Mouse (Mus musculus) cerebellum, adult 11 months (tissue): Measurements from ENCODE around the gene Hoxb7.
A peak's percentile ranks its signal among the peaks of the same experiment; 100 is the strongest.

Experiments used
- DNase-seq: peaks from one replicate; pipeline ENCODE4 v3.0.0; 2022

Gene Hoxb7

DNA sequence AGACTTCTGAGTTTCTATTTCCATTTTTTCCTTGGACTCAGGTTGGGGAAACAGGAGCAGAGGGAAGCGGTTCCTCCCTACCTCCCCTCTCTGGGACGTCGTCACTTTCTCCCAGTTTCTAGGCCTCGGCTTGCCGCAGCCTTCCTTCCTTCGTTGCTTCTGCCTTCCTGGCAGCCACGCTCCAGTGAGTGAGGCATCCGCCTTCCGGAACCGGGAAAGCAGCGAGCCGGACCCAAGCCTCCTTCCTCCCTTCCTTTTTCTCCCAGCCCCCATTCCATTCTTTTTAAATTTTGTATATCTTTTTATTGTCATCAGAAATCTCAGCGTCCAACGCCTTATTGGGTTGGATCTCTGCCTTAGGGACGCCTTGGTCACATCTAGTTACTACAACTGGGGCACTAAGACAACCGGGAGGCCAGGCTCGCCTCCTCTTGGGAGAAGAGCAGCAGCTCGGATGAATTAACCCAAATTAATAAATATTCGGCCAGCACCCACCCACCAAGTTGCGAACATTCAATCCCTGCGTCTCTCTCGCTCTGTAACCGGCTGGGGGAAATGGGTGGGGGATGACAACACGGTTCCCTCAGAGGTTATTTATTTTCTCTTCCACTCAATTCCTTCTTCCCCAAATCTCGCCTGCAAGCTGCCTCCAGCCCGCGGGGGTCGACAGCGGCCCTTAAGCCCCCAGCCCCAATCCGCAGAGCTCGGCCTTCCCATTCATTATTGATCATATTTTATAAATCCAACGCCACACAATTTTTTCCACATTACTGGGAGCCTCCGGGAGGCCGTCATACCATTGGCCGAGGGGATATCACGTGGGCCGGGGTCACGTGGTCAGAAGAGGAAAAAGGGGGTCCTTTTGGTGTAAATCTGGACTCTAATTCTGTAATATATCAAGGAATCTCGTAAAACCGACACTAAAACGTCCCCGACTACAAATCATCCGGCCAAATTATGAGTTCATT is at the start of gene Hoxb7:
TSS of gene Hoxb7 (plus strand) at position 853 of the 968 bp plus-strand sequence.
- no peak for DNase-seq

DNA sequence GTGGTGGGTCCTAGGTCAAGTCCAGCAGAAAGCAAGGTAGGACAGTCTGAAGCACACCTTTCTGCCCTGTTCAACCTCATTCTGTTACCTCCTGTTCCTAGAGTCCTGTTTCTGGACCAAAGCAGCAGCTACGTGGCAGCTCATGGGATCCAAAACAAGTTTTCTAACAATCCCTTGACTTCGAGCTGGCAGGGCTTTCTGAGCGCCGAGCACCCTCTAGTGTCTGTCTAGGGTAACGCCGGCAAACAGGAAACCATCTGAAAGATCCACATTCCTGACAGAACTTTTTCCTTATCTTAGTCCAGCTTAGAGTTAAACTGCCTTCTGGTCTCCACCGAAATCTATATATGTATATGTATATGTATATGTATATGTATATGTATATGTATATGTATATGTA is 46.2 kb upstream of the Hoxb7 start:
- DNase-seq: peak; percentile 8

DNA sequence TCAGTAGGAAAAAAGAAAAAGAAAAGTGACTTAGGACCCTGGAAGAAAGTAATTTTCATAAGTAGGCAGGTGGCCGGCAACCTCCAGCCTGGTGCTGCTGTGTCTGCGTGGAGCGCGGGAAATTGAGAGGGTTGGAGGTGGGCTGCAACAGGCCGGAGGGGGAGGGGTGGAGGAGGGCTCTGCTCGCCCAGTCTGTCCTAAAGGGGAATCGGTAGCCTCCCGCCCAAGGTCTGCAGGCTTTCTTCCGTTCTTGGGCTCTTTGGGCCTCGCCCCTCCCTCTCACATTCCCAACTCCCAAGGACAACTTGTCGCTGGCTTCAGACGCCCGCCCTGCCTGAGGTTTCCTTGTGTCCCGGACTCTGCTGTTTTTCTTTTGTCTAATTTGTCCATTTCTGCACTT is 35.5 kb upstream of the Hoxb7 start:
- DNase-seq: no peak

DNA sequence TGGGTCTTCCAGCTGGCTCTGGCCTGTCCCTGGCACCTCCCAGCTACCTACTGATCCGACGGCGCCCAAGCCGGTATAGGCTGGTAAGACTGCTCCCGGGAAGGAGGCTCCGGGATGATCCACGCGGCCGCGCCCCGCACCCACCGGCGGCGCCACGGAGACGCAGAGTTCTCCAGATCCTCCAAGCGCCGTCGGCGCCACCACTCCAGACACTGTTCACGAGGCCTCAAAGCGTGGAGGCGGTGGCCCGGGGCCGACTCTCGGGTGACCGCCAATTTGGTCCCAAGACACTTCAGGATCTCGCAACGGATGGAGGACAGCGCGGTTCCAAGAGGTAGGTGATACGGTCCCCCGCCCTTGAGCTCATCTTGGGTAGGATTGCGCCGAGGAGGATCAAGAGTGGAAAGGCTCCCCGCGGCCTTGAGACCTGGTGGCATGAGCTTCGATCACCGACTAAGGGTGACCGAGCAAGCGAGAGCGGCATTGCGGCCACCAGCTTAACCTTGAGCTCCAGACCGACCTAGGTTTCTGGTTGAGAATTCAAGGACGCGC is 34.9 kb upstream of the Hoxb7 start:
- DNase-seq: no peak

DNA sequence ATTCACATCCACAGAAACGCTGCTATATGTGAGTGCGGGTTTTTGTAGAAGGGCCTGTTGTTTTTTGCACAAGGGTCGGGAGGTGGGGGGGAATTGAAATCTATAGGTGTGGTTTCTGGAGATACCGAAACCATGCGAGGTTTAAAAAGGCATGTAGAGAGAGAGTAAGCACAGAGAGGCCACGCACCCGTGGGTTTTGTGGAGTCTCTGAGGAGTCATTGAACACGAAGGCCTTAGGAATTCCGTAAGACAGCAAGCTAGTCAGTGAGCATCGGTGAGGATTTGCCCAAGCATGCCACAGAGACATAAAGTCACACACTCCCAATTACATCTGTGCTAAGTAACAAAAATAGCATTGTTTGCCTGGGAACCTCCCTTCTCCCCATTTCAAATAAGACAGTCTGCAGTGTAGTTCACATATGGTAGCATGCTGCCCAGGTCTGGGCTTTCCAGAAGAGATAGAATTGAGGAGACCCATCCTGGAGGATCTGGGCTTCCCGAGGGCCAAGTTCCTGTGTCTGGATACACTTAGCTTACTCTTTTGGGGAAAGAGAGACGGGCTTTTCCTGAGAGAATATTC is 33.8 kb upstream of the Hoxb7 start:
- DNase-seq: no peak

DNA sequence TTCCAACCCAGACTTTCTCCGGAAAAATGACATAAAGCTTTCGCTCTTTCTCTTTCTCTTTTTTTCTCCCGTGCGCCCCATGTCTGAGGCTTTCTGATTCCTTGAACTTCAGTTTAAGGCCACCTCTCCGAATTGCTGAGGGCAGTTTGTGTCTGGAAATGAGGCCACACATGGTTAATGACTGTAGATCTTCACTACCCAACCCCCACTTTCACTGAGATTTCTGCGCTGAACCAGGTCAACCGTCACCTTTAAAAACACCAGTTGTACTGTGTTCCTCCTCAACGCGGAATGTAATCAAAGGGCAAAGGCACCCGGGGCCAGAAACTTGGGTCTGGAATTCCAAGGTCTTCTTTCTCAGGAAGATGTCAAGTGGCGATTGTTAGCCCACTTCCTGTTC is 32.2 kb upstream of the Hoxb7 start:
- no peak for DNase-seq

DNA sequence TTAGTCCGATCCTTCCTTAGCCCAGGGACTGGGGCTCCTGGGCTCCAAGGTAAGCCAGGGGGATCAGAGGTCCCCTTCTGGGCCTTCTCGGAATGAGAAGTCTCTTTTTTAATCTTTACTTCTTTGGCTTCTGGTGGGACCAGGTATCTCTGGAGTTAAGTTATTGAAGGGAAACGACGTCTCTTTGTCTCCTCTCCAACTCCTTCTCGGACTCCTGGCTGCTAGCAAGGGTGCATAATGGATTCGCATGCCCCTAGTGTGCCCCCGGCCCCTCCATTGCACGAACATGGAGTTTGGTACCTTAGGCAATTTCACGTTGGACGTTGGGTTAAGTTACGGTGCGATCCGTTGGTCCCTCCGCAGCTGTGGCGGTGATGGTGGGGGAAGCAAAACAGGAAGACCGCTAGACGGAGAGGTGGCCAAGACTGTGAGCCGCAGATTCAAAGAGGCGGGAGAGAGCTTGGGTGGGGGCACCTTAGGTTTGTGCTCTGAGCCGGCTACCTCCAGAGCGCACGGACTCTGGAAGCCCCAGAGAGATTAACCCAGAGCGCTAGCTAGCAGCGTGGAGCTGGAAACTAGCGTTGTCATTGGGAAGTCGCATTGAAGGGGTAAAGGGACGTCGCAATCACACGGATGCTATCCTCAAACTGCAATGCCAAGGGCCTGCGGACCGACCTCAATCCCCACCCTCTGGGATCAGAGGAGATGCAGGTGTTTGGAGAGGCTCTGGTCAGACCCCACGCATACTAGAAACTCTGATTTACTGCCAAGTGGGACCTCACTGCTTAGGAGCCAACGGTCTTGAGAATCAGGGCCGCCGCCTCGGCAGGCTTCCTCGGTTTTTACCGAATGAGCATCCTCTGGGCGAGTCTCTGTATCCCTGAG is 31.1 kb upstream of the Hoxb7 start:
- no peak for DNase-seq

DNA sequence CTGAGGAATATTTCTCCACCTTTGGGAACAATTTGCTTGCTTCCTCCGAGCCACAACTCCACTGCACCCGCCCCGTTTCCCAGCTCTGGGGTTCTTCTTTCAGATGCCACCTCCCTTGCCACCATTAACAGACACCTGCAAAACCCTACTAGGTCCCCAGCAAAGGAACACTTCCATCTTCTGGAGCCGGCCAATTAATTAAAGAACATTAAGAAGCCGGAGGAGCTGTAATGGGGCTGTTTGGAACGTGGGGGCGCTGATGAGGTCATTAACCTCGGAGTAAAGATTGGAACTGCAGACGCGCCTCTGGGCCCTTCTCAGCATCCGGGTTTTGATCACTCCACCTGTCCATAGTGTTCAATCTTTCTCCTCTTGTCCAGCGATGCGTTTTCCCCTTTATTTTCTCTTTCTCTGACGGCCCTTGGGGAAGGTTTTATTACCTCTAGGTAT is 30.4 kb upstream of the Hoxb7 start:
- no peak for DNase-seq

DNA sequence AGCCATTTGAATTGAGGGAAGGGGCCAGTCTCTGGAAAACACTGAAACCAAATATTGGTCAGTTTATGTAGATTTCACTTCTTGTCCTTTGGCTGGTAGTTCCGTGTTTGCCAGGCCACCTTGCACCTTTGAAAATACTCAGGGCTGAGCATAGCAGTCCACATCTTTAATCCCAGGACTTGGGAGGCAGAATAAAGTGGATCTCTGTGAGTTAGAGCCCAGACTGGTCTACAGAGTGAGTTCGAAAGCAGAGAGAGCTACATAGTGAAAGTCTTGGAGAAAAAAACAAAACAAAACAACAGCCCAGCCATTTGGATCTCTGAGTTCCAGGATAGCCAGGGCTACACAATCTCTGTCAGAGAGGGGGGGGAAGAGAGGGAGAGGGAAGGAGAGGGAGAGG is 29.3 kb upstream of the Hoxb7 start:
- no peak for DNase-seq

DNA sequence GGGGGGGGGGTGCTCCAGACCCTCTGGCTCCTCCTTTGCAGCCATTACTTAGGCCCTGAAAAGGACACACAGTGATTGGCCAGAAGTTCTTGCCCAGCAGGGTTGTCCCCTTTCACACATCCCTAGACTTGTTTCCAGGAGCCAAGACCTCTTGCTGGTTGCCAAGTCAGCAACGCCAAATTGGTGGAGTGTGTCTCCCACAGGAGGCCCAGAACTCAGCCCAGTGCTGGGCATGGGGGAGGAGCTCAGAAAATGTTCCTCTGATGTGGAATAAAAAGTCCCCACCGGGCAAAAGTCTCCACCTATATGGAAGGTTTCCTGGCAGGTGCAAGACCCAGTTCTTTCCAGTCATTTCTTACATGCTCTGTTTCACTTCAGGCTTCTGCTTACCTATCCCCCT is 27.4 kb upstream of the Hoxb7 start:
- DNase-seq: no peak

DNA sequence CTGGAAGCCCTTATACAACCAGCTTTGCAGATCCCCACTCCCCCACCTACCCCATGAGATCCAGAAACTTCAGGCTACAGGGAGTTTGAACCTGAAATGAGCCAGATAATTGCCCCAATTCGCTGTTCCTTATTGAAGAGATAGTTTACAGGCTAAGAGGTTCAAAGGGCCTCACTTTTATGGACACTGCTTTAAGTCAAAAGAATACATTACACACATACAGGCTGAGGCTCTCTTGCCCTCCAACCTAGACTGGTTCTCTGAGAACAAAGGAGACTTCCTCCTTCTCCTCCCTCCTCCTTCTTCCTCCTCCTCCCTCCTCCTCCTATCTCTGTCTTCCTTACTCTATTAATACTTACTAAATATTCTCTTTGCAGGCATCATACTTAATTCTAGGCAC is 26.9 kb upstream of the Hoxb7 start:
- no peak for DNase-seq

DNA sequence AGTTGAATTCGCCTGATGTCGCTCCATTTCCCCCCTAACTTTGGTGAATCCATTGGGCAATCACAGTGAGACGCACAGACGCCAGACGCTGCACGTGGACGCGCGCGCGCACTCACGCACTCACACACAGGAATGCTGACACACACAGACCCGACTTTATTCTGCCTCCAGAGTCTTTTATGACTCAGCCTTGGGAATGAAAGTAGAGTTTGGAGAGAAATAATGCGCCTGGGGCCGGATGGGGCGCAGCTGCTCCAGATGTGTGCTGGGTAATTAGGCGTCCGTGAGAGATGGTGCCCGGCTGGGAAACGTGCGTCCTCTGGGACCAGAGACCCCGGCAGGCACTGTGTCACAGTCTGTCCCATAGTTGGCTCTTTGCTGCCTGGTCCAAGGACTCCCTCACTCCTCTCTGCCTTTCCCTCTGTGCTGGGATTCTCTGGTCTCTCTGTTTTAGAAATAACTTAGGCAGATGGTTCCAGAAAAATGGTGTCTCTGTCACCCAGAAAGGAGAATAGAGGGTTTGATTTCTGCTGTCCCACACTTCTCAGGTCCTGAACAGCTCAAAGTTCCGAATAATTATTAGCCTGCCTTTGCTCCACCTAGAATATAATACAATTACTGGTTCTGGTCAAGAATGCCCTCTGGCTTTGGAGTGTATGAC is 26.0 kb upstream of the Hoxb7 start:
- no peak for DNase-seq

DNA sequence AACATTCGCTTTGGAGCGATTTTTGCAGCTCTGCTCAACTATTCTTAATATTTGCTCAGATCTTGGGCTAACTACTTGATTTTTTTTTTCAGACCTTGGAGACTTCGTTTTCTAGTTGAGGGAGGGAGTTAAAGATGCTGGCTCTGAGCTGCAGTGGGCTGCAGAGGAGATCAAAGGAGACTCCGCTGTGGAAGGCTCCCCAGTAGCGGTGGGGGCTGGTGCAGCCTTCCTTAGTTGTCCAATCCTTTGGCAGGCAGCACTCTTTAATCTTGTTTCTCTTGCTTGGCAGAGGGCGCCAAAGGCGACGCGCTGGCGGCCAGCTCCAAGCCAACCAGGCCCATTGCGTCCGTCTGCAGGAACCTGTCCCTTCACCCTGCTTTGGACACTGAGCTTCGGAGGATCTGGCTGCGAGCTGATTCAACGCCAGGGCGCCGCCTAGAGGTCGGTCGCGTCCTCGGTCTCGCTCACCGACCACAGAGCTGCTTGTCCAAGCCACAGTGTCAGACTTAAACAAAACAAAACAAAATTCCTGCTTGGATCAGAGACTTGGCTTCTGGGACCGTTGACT is 25.0 kb upstream of the Hoxb7 start:
- no peak for DNase-seq

DNA sequence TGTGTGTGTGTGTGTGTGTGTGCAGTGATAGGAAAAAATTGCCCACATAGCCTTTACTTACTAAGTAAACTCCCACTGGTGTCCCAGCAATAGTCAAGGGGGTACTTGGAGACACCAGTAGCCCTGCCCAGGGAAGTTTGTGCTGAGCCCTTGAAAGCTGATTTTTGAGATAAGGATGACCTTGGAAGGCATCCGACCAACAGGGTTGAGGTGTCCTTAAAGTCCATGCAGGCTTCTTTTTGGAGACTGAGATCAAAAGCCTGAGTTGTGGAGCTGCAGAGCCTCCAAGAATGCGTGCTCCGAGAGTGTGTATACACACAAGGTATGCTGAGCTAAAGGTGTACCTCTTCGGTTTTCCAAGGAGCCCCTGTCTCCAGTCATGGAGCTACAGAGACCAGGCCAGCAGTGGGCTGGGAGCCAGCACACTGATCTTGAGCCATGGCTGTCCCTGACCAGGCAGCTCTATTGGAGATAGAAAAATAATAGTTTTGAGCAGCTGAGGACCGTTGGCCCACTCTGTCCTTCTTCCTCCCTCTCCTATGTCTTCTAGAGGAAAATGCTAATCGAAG is 24.1 kb upstream of the Hoxb7 start:
- DNase-seq: no peak

DNA sequence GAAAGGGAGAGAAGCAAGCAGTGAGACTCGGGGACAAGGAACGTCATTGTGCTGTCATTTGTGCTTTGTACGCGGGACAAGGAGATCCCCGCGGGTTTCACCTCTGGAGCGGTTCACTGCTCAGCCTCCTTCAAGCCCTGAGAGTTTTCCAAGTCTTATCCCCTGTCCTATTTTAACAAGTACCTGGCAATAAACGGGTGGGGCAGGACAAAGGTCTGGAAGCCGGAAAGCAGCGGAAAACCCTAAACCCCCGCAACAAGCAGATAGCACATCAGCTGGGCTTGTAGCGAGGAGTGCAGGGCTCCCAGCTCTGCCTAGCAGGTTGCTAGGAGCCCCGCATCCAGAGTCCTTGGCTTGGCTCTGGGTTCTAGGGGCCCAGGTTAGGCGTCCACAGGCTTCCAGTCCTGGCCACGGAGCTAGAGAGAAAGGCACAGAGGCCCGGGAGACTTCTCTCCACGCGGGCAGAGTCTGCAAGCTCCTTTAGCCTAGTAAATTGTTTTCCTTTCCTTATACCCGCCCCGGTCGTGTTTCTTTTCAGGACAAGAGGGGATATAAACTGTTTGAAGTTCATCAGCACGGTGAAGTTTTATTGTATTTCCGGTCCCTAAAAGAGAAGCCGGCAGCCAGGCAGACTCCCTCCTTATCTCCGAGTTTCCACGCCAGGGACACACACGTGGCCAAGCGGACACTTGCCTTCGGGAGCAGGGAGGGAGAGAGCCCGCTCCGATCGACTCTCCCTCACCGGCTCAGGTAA is 22.6 kb upstream of the Hoxb7 start:
- no peak for DNase-seq

DNA sequence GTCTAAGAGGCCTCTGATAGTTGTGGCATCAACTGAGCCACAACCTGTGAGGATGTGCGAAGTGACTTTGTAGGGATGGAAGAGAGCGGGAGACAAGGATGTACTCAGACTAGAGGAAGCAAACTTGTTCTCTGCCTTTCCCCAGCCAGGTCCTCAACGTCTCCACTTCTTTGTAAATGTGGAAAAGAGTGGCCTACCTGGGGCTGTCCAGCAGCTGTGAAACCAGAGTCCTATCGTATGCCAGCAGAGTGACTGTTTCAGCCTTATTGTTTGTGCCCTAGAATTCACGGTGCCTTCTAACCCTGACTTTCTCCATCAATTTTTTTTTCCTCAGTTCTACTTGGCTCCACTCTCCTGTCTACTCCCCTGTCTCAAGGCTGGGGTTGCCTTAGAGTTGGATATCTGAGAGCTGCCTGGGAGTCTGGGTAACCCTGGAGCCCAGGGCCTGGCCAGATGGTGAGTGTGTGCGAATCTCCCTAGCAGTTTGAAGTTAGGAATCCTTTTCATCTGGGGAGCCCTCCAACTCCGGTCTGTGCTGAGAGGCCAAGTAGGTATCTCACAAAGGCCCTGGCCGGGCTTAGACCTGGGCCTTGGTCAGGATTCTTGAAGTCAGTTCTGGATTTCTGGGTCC is 21.9 kb upstream of the Hoxb7 start:
- no peak for DNase-seq

DNA sequence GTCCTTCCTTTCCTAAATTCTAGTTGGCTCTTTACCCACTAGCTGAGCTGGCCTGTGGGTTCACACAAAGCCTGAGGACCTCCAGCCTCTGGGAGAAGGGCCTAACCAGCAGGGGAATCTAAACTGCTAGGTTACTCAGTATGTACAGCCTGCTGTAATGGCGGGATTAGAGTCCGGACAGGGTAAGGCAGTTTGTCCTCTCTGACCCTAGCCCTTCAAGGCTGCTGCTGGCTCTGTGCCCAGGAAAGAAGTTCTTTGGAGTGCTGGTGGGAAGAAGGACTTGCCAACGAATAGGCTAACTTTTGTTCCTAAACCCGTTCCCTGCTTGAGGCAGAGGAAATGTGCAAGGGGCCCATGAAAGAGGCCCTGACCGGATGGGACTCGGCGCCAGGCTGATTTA is 20.5 kb upstream of the Hoxb7 start:
- no peak for DNase-seq

DNA sequence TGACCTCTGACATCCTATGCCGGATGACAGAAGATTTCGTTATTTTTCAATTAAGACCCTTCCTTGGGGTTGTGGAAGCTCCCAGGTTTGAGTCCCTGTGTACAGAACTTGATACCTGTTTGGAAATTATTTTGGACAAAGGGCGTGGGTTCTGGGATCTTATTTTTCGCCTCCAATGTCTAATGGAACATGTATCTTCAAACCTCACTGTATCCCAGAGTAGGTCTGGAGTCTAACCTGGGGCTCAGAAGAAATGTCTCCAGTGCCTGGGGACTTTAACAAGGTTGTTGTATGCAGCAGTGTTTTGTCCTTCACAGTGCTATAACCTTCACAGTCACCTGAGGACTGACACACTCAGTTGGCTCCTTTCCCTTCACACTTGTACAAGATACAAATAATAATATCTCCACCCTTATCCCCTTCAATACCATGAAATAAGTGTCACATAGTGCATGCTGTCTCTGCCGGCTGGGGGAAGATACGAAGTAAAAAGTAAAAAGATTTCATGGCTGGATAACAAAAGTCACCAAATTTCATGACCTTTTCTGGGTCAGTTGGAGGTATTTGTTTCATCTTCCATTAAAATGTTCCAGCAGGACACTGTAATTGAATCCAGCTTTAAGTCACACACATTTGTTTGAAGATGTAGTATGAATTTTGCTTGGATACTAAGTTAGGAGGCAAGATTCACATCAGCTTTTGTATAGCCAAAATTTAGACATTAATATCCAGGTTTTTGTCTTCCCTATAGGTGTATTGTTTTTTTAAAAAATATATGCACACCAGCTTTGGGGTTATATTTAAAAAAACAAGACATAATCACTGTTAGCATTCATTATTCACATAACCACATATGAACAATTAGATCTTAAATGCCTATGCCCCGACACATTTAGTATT is 19.2 kb upstream of the Hoxb7 start:
- DNase-seq: no peak

DNA sequence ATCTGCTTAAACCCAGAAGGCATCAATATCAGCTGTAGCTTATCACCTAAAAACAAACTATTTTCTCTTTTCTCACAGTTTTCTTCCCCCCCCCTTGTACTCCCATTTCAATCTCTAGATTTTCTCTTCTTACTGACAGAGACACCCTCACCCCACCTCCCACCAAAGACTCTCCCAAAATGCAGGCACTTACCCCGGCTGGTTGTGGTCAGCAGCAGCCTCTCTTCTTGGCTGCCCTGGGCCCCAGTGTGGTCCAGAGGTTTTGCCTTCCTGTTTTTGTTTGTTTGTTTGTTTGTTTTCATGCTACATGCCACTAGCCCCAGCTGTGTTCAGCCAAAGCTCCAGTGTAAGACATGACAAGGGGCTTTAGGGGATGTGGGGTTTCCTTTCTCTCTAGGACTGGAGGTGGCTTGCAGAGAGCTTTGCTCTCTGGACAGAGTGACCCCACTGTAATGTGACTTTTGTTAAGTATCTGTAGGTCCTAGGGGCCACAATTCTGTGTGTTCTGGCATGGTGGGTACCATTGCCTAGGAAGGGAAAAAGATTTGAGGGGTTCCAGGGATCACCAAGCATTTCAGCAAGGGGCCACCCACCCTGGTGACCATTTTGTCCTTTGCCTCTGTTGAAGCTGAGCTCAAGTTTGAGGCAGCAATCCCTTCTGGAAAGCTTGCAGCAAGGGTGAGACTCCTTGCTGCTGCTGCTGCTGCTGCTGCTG is 18.2 kb upstream of the Hoxb7 start:
- no peak for DNase-seq
